In genomic region chr6:70844002-70844804, GRCm38 (mm10) we compare ENCODE assay signal across 8 mouse cellular contexts. TPM values are rescaled to one million over a fixed set of nuclear protein-coding genes. Genes with fewer than 3 reads are reported as not detected.
DNase-seq lines count a peak whose midpoint lies in the region; ATAC-seq and TF ChIP-seq lines count a peak whose summit lies in the region.

TSS of gene Eif2ak3 (plus strand) at chr6:70844515.

- peak; percentile 88 for TF ChIP-seq POLR2A in heart, adult 2 months (IDR thresholded peaks at IDR 0.05; ENCODE audit: insufficient read depth, low read depth, low read length)

- no peaks in the 10 kb centered on the region for H3K36me3 ChIP-seq in embryonic facial prominence, embryonic 14.5 days (ENCODE audit: control insufficient read depth, insufficient read depth, low read length)
- H3K36me3 ChIP-seq in heart, adult 2 months (ENCODE audit: control insufficient read depth, insufficient read depth, low read length), result peaks cover 23% of the 10 kb centered on the region
- no peaks in the 10 kb centered on the region for H3K36me3 ChIP-seq in limb, embryonic 13.5 days
- no peaks in the 10 kb centered on the region for H3K36me3 ChIP-seq in midbrain, embryonic 16.5 days (ENCODE audit: control insufficient read depth, insufficient read depth, low read length)

- peak; percentile 99 for ATAC-seq in embryonic facial prominence, embryonic 14.5 days (ENCODE audit: low read depth)
- ATAC-seq in limb, embryonic 13.5 days (ENCODE audit: low FRiP score, low read depth), result peak; percentile 99
- ATAC-seq in midbrain, embryonic 16.5 days, result peak; percentile 99

- H3K27ac ChIP-seq in embryonic facial prominence, embryonic 14.5 days (replicated peaks; ENCODE audit: low read depth, low read length), result peak within 1 kb of the TSS; percentile 88
- H3K27ac ChIP-seq in heart, adult 2 months, result peak within 1 kb of the TSS; percentile 98
- H3K27ac ChIP-seq in limb, embryonic 13.5 days, result peak within 1 kb of the TSS; percentile 81
- H3K27ac ChIP-seq in midbrain, embryonic 16.5 days (ENCODE audit: low read length), result peak within 1 kb of the TSS; percentile 91

- peaks cover 2% of the 10 kb centered on the region for H3K79me2 ChIP-seq in heart, adult 2 months (replicated peaks; ENCODE audit: control insufficient read depth, insufficient read depth, low read length)

- under 1% methylated on average over 36 of the region's 63 CpGs for WGBS in embryonic facial prominence, embryonic 14.5 days
- WGBS in heart, adult 2 months, result under 1% methylated on average over 62 of the region's 63 CpGs
- WGBS in limb, embryonic 13.5 days, result under 1% methylated on average over 58 of the region's 63 CpGs
- WGBS in midbrain, embryonic 16.5 days, result under 1% methylated on average over 49 of the region's 63 CpGs

- H3K4me1 ChIP-seq in embryonic facial prominence, embryonic 14.5 days (ENCODE audit: control insufficient read depth, insufficient read depth, low read length), result peaks cover 28% of the 10 kb centered on the region
- H3K4me1 ChIP-seq in heart, adult 2 months (ENCODE audit: control insufficient read depth, insufficient read depth, low read length), result peaks cover 4% of the 10 kb centered on the region
- H3K4me1 ChIP-seq in limb, embryonic 13.5 days, result peaks cover 39% of the 10 kb centered on the region
- H3K4me1 ChIP-seq in midbrain, embryonic 16.5 days (ENCODE audit: control insufficient read depth, insufficient read depth, low read length), result peaks cover 23% of the 10 kb centered on the region

- no peaks in the 10 kb centered on the region for H3K9me3 ChIP-seq in embryonic facial prominence, embryonic 14.5 days (ENCODE audit: control insufficient read depth, low read length)
- no peaks in the 10 kb centered on the region for H3K9me3 ChIP-seq in limb, embryonic 13.5 days
- no peaks in the 10 kb centered on the region for H3K9me3 ChIP-seq in midbrain, embryonic 16.5 days (replicated peaks; ENCODE audit: control insufficient read depth, low read length, poor library complexity, severe bottlenecking)

- H3K9ac ChIP-seq in embryonic facial prominence, embryonic 14.5 days (ENCODE audit: low read depth, low read length), result peak within 1 kb of the TSS; percentile 88
- H3K9ac ChIP-seq in heart, adult 2 months (ENCODE audit: low read depth, low read length), result peak within 1 kb of the TSS; percentile 69
- peak within 1 kb of the TSS; percentile 87 for H3K9ac ChIP-seq in limb, embryonic 13.5 days
- peak within 1 kb of the TSS; percentile 80 for H3K9ac ChIP-seq in midbrain, embryonic 16.5 days (ENCODE audit: low read depth, low read length)

- peak within 1 kb of the TSS; percentile 72 for H3K4me2 ChIP-seq in embryonic facial prominence, embryonic 14.5 days (ENCODE audit: low read depth, low read length)
- peak within 1 kb of the TSS; percentile 74 for H3K4me2 ChIP-seq in limb, embryonic 13.5 days (replicated peaks)
- H3K4me2 ChIP-seq in midbrain, embryonic 16.5 days (ENCODE audit: low read length), result peak within 1 kb of the TSS; percentile 91

- intact Hi-C loops in heart, adult 2 months (cut with DNase I), result loop anchor here (2.0 kb wide), 1 partner anchor 37 kb away; no protein-coding TSS in a partner anchor

- DNase-seq in 3T3-L1 (ENCODE audit: low read depth, low spot score), result peak; percentile 100
- DNase-seq in adrenal gland, postnatal 4 days (ENCODE audit: low spot score in 2 of 2), result peak; percentile 84 to 94
- DNase-seq in embryonic facial prominence, embryonic 14.5 days (ENCODE audit: low spot score), result peak; percentile 100
- DNase-seq in heart, adult 2 months, result peak; percentile 97 to 99
- DNase-seq in kidney, adult 8-10 months, result peak; percentile 99 to 100
- DNase-seq in spleen, postnatal 10 days (ENCODE audit: low spot score in 2 of 2), result peak; percentile 94 to 97

- no peaks in the 10 kb centered on the region for H3K27me3 ChIP-seq in embryonic facial prominence, embryonic 14.5 days (replicated peaks; ENCODE audit: control insufficient read depth, insufficient read depth, low read length)
- no peaks in the 10 kb centered on the region for H3K27me3 ChIP-seq in heart, adult 2 months (ENCODE audit: control insufficient read depth, insufficient read depth, low read length)
- no peaks in the 10 kb centered on the region for H3K27me3 ChIP-seq in limb, embryonic 13.5 days
- H3K27me3 ChIP-seq in midbrain, embryonic 16.5 days (ENCODE audit: control insufficient read depth, insufficient read depth, low read depth, low read length), result no peaks in the 10 kb centered on the region

- H3K4me3 ChIP-seq in embryonic facial prominence, embryonic 14.5 days (ENCODE audit: low read depth, low read length), result peak within 1 kb of the TSS; percentile 93
- H3K4me3 ChIP-seq in heart, adult 2 months, result peak within 1 kb of the TSS; percentile 95
- H3K4me3 ChIP-seq in limb, embryonic 13.5 days, result peak within 1 kb of the TSS; percentile 90
- H3K4me3 ChIP-seq in midbrain, embryonic 16.5 days (ENCODE audit: low read depth, low read length), result peak within 1 kb of the TSS; percentile 84

- no peak for TF ChIP-seq CTCF in heart, adult 2 months (IDR thresholded peaks at IDR 0.05)

- peak; percentile 26; the same call in 1 of the 2 replicates for TF ChIP-seq EP300 in heart, adult 2 months (IDR thresholded peaks at IDR 0.05; ENCODE audit: insufficient read depth, low read depth, low read length)

RNA-seq across cellular contexts. Expression of gene Eif2ak3, which starts in this region (rescaled TPM):
- 10 to 100 TPM; 22.6 to 24.0 TPM for total RNA-seq in adrenal gland, postnatal 4 days (2021)
- polyA plus RNA-seq in embryonic facial prominence, embryonic 14.5 days (2014; fragmentation: Nextera tagmentation; extraction: Ambion mirVana), result 13.0 and 15.9 TPM in 2 replicates
- 1 to 10 TPM; 8.4 to 8.5 TPM for total RNA-seq in heart, adult 2 months (2021)
- polyA plus RNA-seq in heart, adult 2 months (2012; rRNA removed), result 4.0 and 6.9 TPM in 2 replicates
- 11.8 and 12.8 TPM in 2 replicates for polyA plus RNA-seq in limb, embryonic 13.5 days (2015; fragmentation: Nextera tagmentation; extraction: Ambion mirVana)
- 12.5 and 13.4 TPM in 2 replicates for polyA plus RNA-seq in midbrain, embryonic 16.5 days (2015; fragmentation: Nextera tagmentation; extraction: Ambion mirVana)

Comparison
In these comparisons a context has a peak if more than half of its experiments do, and no peak if none do; other contexts are left out.
1. Peak in every context shown above with its lines: DNase-seq, ATAC-seq, H3K4me3 ChIP-seq and H3K27ac ChIP-seq.